ENCODE assay signal across 9 mouse cellular contexts in genomic region chrX:52087726-52088348, GRCm38 (mm10).
DNase-seq lines count a peak whose midpoint lies in the region; ATAC-seq and TF ChIP-seq lines count a peak whose summit lies in the region.
"Had no signal": no experiment of that assay in that cellular context is flagged by ENCODE, and none has a peak within 500 bp of the region (broad histone marks: within the 10 kb centered on the region; RNA-seq: fewer than 3 reads in every experiment).

No protein-coding gene starts in this region.

- H3K4me1 ChIP-seq in heart, embryonic 12.5 days (replicated peaks), result no peaks in the 10 kb centered on the region
- H3K4me1 ChIP-seq in E14TG2a.4 (replicated peaks; ENCODE audit: low read depth, low read length), result no peaks in the 10 kb centered on the region
- H3K4me1 ChIP-seq in hindbrain, embryonic 12.5 days, result no peaks in the 10 kb centered on the region
- H3K4me1 ChIP-seq in limb, embryonic 14.5 days (ENCODE audit: control insufficient read depth, insufficient read depth, low read length), result no peaks in the 10 kb centered on the region
- H3K4me1 ChIP-seq: heart, embryonic 15.5 days had no signal

- no peaks in the 10 kb centered on the region for H3K36me3 ChIP-seq in heart, embryonic 12.5 days
- H3K36me3 ChIP-seq in E14TG2a.4 (ENCODE audit: insufficient read depth, low read length), result peaks cover 11% of the 10 kb centered on the region; the same call in 1 of the 2 replicates
- no peaks in the 10 kb centered on the region for H3K36me3 ChIP-seq in hindbrain, embryonic 12.5 days
- H3K36me3 ChIP-seq in limb, embryonic 14.5 days (ENCODE audit: control insufficient read depth, insufficient read depth, low read length), result no peaks in the 10 kb centered on the region
- H3K36me3 ChIP-seq: heart, embryonic 15.5 days had no signal

- TF ChIP-seq POLR2A in limb, embryonic 14.5 days (IDR thresholded peaks at IDR 0.05; ENCODE audit: borderline replicate concordance, extremely low read depth, insufficient read depth, insufficient read length), result no peak

- no peaks in the 10 kb centered on the region for H3K27me3 ChIP-seq in heart, embryonic 12.5 days (replicated peaks)
- no peaks in the 10 kb centered on the region for H3K27me3 ChIP-seq in E14TG2a.4 (ENCODE audit: insufficient read depth, low read length)
- H3K27me3 ChIP-seq in hindbrain, embryonic 12.5 days, result no peaks in the 10 kb centered on the region
- H3K27me3 ChIP-seq in limb, embryonic 14.5 days (ENCODE audit: control insufficient read depth, insufficient read depth, low read length), result no peaks in the 10 kb centered on the region
- H3K27me3 ChIP-seq: heart, embryonic 15.5 days had no signal

- peak; percentile 37 for TF ChIP-seq CTCF in E14TG2a.4 (conservative IDR thresholded peaks at IDR 0.05; ENCODE audit: low read length)

- H3K9me3 ChIP-seq in heart, embryonic 12.5 days (replicated peaks), result no peaks in the 10 kb centered on the region
- H3K9me3 ChIP-seq in E14TG2a.4 (ENCODE audit: low read length), result no peaks in the 10 kb centered on the region
- H3K9me3 ChIP-seq in hindbrain, embryonic 12.5 days (replicated peaks), result no peaks in the 10 kb centered on the region
- H3K9me3 ChIP-seq in limb, embryonic 14.5 days (ENCODE audit: control insufficient read depth, low read length), result no peaks in the 10 kb centered on the region
- H3K9me3 ChIP-seq: heart, embryonic 15.5 days had no signal

- H3K9ac ChIP-seq in heart, embryonic 12.5 days, result no peak overlapping the region
- H3K9ac ChIP-seq in hindbrain, embryonic 12.5 days, result no peak overlapping the region
- H3K9ac ChIP-seq in limb, embryonic 14.5 days (ENCODE audit: low read depth, low read length, severe bottlenecking), result no peak overlapping the region
- H3K9ac ChIP-seq: heart, embryonic 15.5 days had no signal

- DNase-seq in heart, adult 18-20 months, result peak; percentile 7 to 44
- peak; percentile 42 for DNase-seq in c-Kit-positive CD71-positive TER-119-positive erythroid progenitor cells, embryonic 14.5 days (ENCODE audit: low spot score)
- DNase-seq in limb, embryonic 14.5 days (ENCODE audit: low spot score), result peak; percentile 6
- peak; percentile 35 to 47 for DNase-seq in right cerebral cortex, postnatal 10 days (ENCODE audit: low spot score in 2 of 2)
- DNase-seq in thymus, postnatal 10 days (ENCODE audit: low spot score in 2 of 2), result no peak

- 38% methylated on average over 7 of the region's 7 CpGs for WGBS in heart, embryonic 12.5 days
- 39% methylated on average over 7 of the region's 7 CpGs for WGBS in hindbrain, embryonic 12.5 days
- 46% methylated on average over 7 of the region's 7 CpGs for WGBS in limb, embryonic 14.5 days

- H3K4me2 ChIP-seq in heart, embryonic 12.5 days, result no peak overlapping the region
- H3K4me2 ChIP-seq in hindbrain, embryonic 12.5 days (replicated peaks), result no peak overlapping the region
- no peak overlapping the region for H3K4me2 ChIP-seq in limb, embryonic 14.5 days (replicated peaks; ENCODE audit: low read depth, low read length, severe bottlenecking)
- H3K4me2 ChIP-seq: heart, embryonic 15.5 days had no signal

- H3K4me3 ChIP-seq in heart, embryonic 12.5 days, result no peak overlapping the region
- no peak overlapping the region for H3K4me3 ChIP-seq in E14TG2a.4 (replicated peaks; ENCODE audit: low read length)
- H3K4me3 ChIP-seq in hindbrain, embryonic 12.5 days, result no peak overlapping the region
- H3K4me3 ChIP-seq in limb, embryonic 14.5 days (replicated peaks; ENCODE audit: low read length), result no peak overlapping the region
- H3K4me3 ChIP-seq: heart, embryonic 15.5 days had no signal

- no peak for ATAC-seq in heart, embryonic 12.5 days (ENCODE audit: insufficient number of reproducible peaks, low FRiP score)
- ATAC-seq in hindbrain, embryonic 12.5 days (ENCODE audit: low FRiP score), result peak; percentile 32
- no peak for ATAC-seq in limb, embryonic 14.5 days (ENCODE audit: low FRiP score, low read depth)

- no peak overlapping the region for H3K27ac ChIP-seq in heart, embryonic 12.5 days (ENCODE audit: poor library complexity, severe bottlenecking)
- H3K27ac ChIP-seq in hindbrain, embryonic 12.5 days, result no peak overlapping the region
- no peak overlapping the region for H3K27ac ChIP-seq in limb, embryonic 14.5 days (replicated peaks; ENCODE audit: low read depth, low read length)
- H3K27ac ChIP-seq: heart, embryonic 15.5 days had no signal

Comparison
In these comparisons a context has a peak if more than half of its experiments do, and no peak if none do; other contexts are left out.
1. DNase-seq: peak in heart, adult 18-20 months (2 of 2), c-Kit-positive CD71-positive TER-119-positive erythroid progenitor cells, embryonic 14.5 days (single experiment), limb, embryonic 14.5 days (single experiment) and right cerebral cortex, postnatal 10 days (2 of 2); none in thymus, postnatal 10 days (0 of 2).